Mouse (Mus musculus) right cerebral cortex, postnatal 36 days (tissue): ENCODE measurements around the gene Wnt2b.

Experiments
- DNase-seq, 2 experiments: peaks; one replicate each; pipeline ENCODE4 v3.0.0; 2022; ENCODE audit warnings: low spot score in 2 of 2, mixed read lengths in 1 of 2

Gene Wnt2b

GRCm38 (mm10) chr3:104963331-104964276 lies 1.9 kb upstream of the Wnt2b start:
- no peak for DNase-seq

GRCm38 (mm10) chr3:104962866-104963265 lies 1.1 kb upstream of the Wnt2b start:
- no peak for DNase-seq

- no peak for DNase-seq
Measured at GRCm38 (mm10) chr3:104962141-104962611, 455 bp upstream of the Wnt2b start.

- no peak for DNase-seq
Measured at GRCm38 (mm10) chr3:104960026-104961000, 1.4 kb downstream of the Wnt2b start.

- no peak for DNase-seq
Measured at GRCm38 (mm10) chr3:104956131-104956581, 5.6 kb downstream of the Wnt2b start.

- no peak for DNase-seq
Measured at GRCm38 (mm10) chr3:104954551-104954950, 7.2 kb downstream of the Wnt2b start.

- no peak for DNase-seq
Measured at GRCm38 (mm10) chr3:104954137-104954536, 7.6 kb downstream of the Wnt2b start.

- no peak for DNase-seq
Measured at GRCm38 (mm10) chr3:104952891-104953670, 8.6 kb downstream of the Wnt2b start.

GRCm38 (mm10) chr3:104950926-104951325 lies 10.8 kb downstream of the Wnt2b start:
- DNase-seq, result no peak

- DNase-seq, result no peak
Measured at GRCm38 (mm10) chr3:104944894-104945293, 16.8 kb downstream of the Wnt2b start.

GRCm38 (mm10) chr3:104943333-104943732 lies 18.4 kb downstream of the Wnt2b start:
- DNase-seq, result no peak

- DNase-seq, result no peak
Measured at GRCm38 (mm10) chr3:104942682-104943081, 19.0 kb downstream of the Wnt2b start.

GRCm38 (mm10) chr3:104940691-104941090 lies 21.0 kb downstream of the Wnt2b start:
- no peak for DNase-seq

GRCm38 (mm10) chr3:104938327-104938726 lies 23.4 kb downstream of the Wnt2b start:
- DNase-seq, result no peak

GRCm38 (mm10) chr3:104937728-104938305 lies 23.9 kb downstream of the Wnt2b start:
- DNase-seq, result no peak

GRCm38 (mm10) chr3:104929385-104929784 lies 32.3 kb downstream of the Wnt2b start:
- no peak for DNase-seq

- no peak for DNase-seq
Measured at GRCm38 (mm10) chr3:104914986-104915385, 46.7 kb downstream of the Wnt2b start.

- DNase-seq, result no peak
Measured at GRCm38 (mm10) chr3:104909195-104909594, 52.5 kb downstream of the Wnt2b start.

- peak in 1 of 2 experiments; percentile 47 for DNase-seq
Measured at GRCm38 (mm10) chr3:104906007-104906406, 55.7 kb downstream of the Wnt2b start.

- DNase-seq, result peak in 1 of 2 experiments; percentile 20
Measured at GRCm38 (mm10) chr3:104905389-104905788, 56.3 kb downstream of the Wnt2b start.

- DNase-seq, result no peak
Measured at GRCm38 (mm10) chr3:104901154-104901553, 60.6 kb downstream of the Wnt2b start.
